Mouse (Mus musculus): ENCODE measurements around the gene Ctla2b.

GRCm38 (mm10) chr13:60936500-60936901 is 39.3 kb upstream of the Ctla2b start, which contains the start of the genes Gm49391 and Ctla2a:
- TF ChIP-seq CTCF (IDR thresholded peaks at IDR 0.05; ENCODE audit: insufficient read depth, low read depth, low read length) (no peak), POLR2A (IDR thresholded peaks at IDR 0.05; ENCODE audit: insufficient read depth, low read depth, low read length) (no peak)

Measured in olfactory bulb, adult 2 months (tissue).